Mouse (Mus musculus): ENCODE measurements around the gene A1cf. TPM values are rescaled to one million over a fixed set of nuclear protein-coding genes. Genes with fewer than 3 reads are reported as not detected.

A1cf gene
- not detected in 2 replicates for polyA plus RNA-seq (2014; fragmentation: Nextera tagmentation; extraction: Ambion mirVana)

DNA sequence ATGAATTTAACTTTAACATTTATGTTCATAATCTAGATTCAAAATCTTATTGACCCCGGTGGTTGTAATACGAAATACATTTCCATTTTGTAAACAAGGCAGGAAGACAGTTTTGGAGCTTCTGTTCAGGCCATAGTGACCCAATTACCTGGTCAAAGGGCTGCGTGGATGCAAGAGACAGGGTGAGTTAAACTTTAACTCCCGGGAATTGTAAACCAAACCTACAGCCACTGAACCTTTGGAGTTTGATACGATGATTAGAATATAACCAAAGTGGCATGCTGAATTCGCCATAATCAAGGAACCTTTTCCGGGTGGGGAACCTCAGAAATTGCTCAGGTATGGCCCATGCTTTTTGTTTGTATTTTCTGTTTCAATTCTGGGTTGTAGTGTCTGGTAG is at the start of gene A1cf:
TSS of gene A1cf (plus strand) at position 244 of the 400 bp plus-strand sequence.
- no peak for ATAC-seq (ENCODE audit: insufficient number of reproducible peaks, insufficient read depth, low FRiP score, low read depth)
- no peaks in the 10 kb centered on the region for H3K9me3 ChIP-seq (ENCODE audit: control insufficient read depth, low read length)
- H3K27ac ChIP-seq (replicated peaks in 1 of 2; ENCODE audit: control insufficient read depth in 1 of 2, insufficient read depth in 1 of 2, low read depth in 2 of 2, low read length in 2 of 2), result no peak within 1 kb of the TSS
- WGBS, result 83% methylated on average over 7 of the region's 7 CpGs
- H3K27me3 ChIP-seq (ENCODE audit: control insufficient read depth, insufficient read depth, low read length), result no peaks in the 10 kb centered on the region
- H3K9ac ChIP-seq (ENCODE audit: low read length), result no peak within 1 kb of the TSS
- no peak within 1 kb of the TSS for H3K4me3 ChIP-seq (ENCODE audit: control insufficient read depth in 1 of 2, insufficient read depth in 1 of 2, low read depth in 1 of 2, low read length in 2 of 2)
- no peak within 1 kb of the TSS for H3K4me2 ChIP-seq (ENCODE audit: low read length)
- no peaks in the 10 kb centered on the region for H3K36me3 ChIP-seq (ENCODE audit: control insufficient read depth, insufficient read depth, low read length)
- H3K4me1 ChIP-seq (ENCODE audit: control insufficient read depth in 2 of 2, insufficient read depth in 2 of 2, low read length in 2 of 2), result no peaks in the 10 kb centered on the region

GRCm38 (mm10) chr19:31834250-31834649 is 34.3 kb upstream of the A1cf start:
- Histone ChIP-seq H3K9ac (ENCODE audit: low read length) (no peak overlapping the region), H3K9me3 (ENCODE audit: control insufficient read depth, low read length) (no peaks in the 10 kb centered on the region), H3K4me3 (ENCODE audit: control insufficient read depth in 1 of 2, insufficient read depth in 1 of 2, low read depth in 1 of 2, low read length in 2 of 2) (no peak overlapping the region), H3K4me2 (ENCODE audit: low read length) (no peak overlapping the region), H3K27me3 (ENCODE audit: control insufficient read depth, insufficient read depth, low read length) (no peaks in the 10 kb centered on the region), H3K27ac (replicated peaks in 1 of 2; ENCODE audit: control insufficient read depth in 1 of 2, insufficient read depth in 1 of 2, low read depth in 2 of 2, low read length in 2 of 2) (no peak overlapping the region), H3K36me3 (ENCODE audit: control insufficient read depth, insufficient read depth, low read length) (no peaks in the 10 kb centered on the region), H3K4me1 (ENCODE audit: control insufficient read depth in 2 of 2, insufficient read depth in 2 of 2, low read length in 2 of 2) (no peaks in the 10 kb centered on the region)
- ATAC-seq (ENCODE audit: insufficient number of reproducible peaks, insufficient read depth, low FRiP score, low read depth), result no peak
- 87% methylated on average over 5 of the region's 5 CpGs for WGBS

DNA sequence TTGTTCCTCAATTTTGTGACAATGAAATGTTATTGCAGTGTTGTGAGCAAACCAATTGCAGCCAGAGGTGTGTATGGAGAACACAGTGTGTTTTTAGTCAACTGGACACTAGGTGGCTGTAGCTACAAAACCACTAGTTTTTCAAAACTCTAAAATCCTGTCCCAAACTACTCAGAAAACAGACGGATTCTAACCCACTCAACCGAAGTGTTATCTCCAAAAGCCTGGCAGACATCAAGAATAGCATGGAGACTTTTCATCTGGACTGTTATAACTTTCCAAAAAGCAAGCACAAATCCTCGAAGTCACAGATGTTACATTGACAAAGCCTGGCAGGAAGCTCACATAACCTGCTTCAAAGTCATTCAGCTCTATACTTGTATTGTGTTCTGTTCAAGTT is 6.7 kb upstream of the A1cf start:
- Histone ChIP-seq H3K4me2 (ENCODE audit: low read length) (no peak overlapping the region), H3K36me3 (ENCODE audit: control insufficient read depth, insufficient read depth, low read length) (no peaks in the 10 kb centered on the region), H3K4me3 (ENCODE audit: control insufficient read depth in 1 of 2, insufficient read depth in 1 of 2, low read depth in 1 of 2, low read length in 2 of 2) (no peak overlapping the region), H3K27me3 (ENCODE audit: control insufficient read depth, insufficient read depth, low read length) (no peaks in the 10 kb centered on the region), H3K27ac (replicated peaks in 1 of 2; ENCODE audit: control insufficient read depth in 1 of 2, insufficient read depth in 1 of 2, low read depth in 2 of 2, low read length in 2 of 2) (no peak overlapping the region), H3K9ac (ENCODE audit: low read length) (no peak overlapping the region), H3K9me3 (ENCODE audit: control insufficient read depth, low read length) (no peaks in the 10 kb centered on the region), H3K4me1 (ENCODE audit: control insufficient read depth in 2 of 2, insufficient read depth in 2 of 2, low read length in 2 of 2) (no peaks in the 10 kb centered on the region)
- WGBS, result 51% methylated on average over 3 of the region's 3 CpGs
- no peak for ATAC-seq (ENCODE audit: insufficient number of reproducible peaks, insufficient read depth, low FRiP score, low read depth)

GRCm38 (mm10) chr19:31862512-31863249 is 5.9 kb upstream of the A1cf start:
- Histone ChIP-seq H3K4me1 (ENCODE audit: control insufficient read depth in 2 of 2, insufficient read depth in 2 of 2, low read length in 2 of 2) (no peaks in the 10 kb centered on the region), H3K9ac (ENCODE audit: low read length) (no peak overlapping the region), H3K27me3 (ENCODE audit: control insufficient read depth, insufficient read depth, low read length) (no peaks in the 10 kb centered on the region), H3K9me3 (ENCODE audit: control insufficient read depth, low read length) (no peaks in the 10 kb centered on the region), H3K4me3 (ENCODE audit: control insufficient read depth in 1 of 2, insufficient read depth in 1 of 2, low read depth in 1 of 2, low read length in 2 of 2) (no peak overlapping the region), H3K36me3 (ENCODE audit: control insufficient read depth, insufficient read depth, low read length) (no peaks in the 10 kb centered on the region), H3K27ac (replicated peaks in 1 of 2; ENCODE audit: control insufficient read depth in 1 of 2, insufficient read depth in 1 of 2, low read depth in 2 of 2, low read length in 2 of 2) (no peak overlapping the region), H3K4me2 (ENCODE audit: low read length) (no peak overlapping the region)
- ATAC-seq (ENCODE audit: insufficient number of reproducible peaks, insufficient read depth, low FRiP score, low read depth), result no peak
- 76% methylated on average over 6 of the region's 6 CpGs for WGBS

- H3K27me3 ChIP-seq (ENCODE audit: control insufficient read depth, insufficient read depth, low read length), result no peaks in the 10 kb centered on the region
- no peaks in the 10 kb centered on the region for H3K9me3 ChIP-seq (ENCODE audit: control insufficient read depth, low read length)
- H3K4me3 ChIP-seq (ENCODE audit: control insufficient read depth in 1 of 2, insufficient read depth in 1 of 2, low read depth in 1 of 2, low read length in 2 of 2), result no peak overlapping the region
- no peak for ATAC-seq (ENCODE audit: insufficient number of reproducible peaks, insufficient read depth, low FRiP score, low read depth)
- no peak overlapping the region for H3K9ac ChIP-seq (ENCODE audit: low read length)
- no peaks in the 10 kb centered on the region for H3K36me3 ChIP-seq (ENCODE audit: control insufficient read depth, insufficient read depth, low read length)
- WGBS, result 79% methylated on average over 4 of the region's 4 CpGs
- no peak overlapping the region for H3K4me2 ChIP-seq (ENCODE audit: low read length)
- H3K4me1 ChIP-seq (ENCODE audit: control insufficient read depth in 2 of 2, insufficient read depth in 2 of 2, low read length in 2 of 2), result no peaks in the 10 kb centered on the region
- H3K27ac ChIP-seq (replicated peaks in 1 of 2; ENCODE audit: control insufficient read depth in 1 of 2, insufficient read depth in 1 of 2, low read depth in 2 of 2, low read length in 2 of 2), result no peak overlapping the region
Observed at GRCm38 (mm10) chr19:31865451-31865850, 3.1 kb upstream of the A1cf start.

DNA sequence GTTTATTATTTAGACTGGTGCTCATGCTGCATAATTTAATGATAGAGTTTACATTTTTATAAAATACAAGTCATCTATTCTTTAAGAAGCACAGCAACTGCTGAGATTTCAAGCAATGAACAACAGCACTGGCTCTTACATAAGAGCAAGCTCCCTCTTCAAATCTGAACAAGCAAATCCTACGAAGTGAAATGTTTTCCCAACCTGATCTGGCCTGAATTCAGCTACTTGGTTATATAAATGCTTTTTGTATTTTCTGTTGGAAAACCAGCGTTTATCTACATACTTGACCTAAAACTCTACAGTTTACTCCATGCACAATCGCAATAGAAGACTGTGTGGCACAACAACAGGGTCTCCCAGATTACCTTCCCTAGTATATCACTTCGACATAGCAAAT is 488 bp upstream of the A1cf start:
- ATAC-seq (ENCODE audit: insufficient number of reproducible peaks, insufficient read depth, low FRiP score, low read depth), result no peak
- Histone ChIP-seq H3K9ac (ENCODE audit: low read length) (no peak overlapping the region), H3K27ac (replicated peaks in 1 of 2; ENCODE audit: control insufficient read depth in 1 of 2, insufficient read depth in 1 of 2, low read depth in 2 of 2, low read length in 2 of 2) (no peak overlapping the region), H3K27me3 (ENCODE audit: control insufficient read depth, insufficient read depth, low read length) (no peaks in the 10 kb centered on the region), H3K4me1 (ENCODE audit: control insufficient read depth in 2 of 2, insufficient read depth in 2 of 2, low read length in 2 of 2) (no peaks in the 10 kb centered on the region), H3K36me3 (ENCODE audit: control insufficient read depth, insufficient read depth, low read length) (no peaks in the 10 kb centered on the region), H3K9me3 (ENCODE audit: control insufficient read depth, low read length) (no peaks in the 10 kb centered on the region), H3K4me3 (ENCODE audit: control insufficient read depth in 1 of 2, insufficient read depth in 1 of 2, low read depth in 1 of 2, low read length in 2 of 2) (no peak overlapping the region), H3K4me2 (ENCODE audit: low read length) (no peak overlapping the region)
- WGBS, result 75% methylated on average over 4 of the region's 4 CpGs

GRCm38 (mm10) chr19:31868971-31869370 is 407 bp downstream of the A1cf start:
- Histone ChIP-seq H3K9me3 (ENCODE audit: control insufficient read depth, low read length) (no peaks in the 10 kb centered on the region), H3K4me3 (ENCODE audit: control insufficient read depth in 1 of 2, insufficient read depth in 1 of 2, low read depth in 1 of 2, low read length in 2 of 2) (no peak overlapping the region), H3K27ac (replicated peaks in 1 of 2; ENCODE audit: control insufficient read depth in 1 of 2, insufficient read depth in 1 of 2, low read depth in 2 of 2, low read length in 2 of 2) (no peak overlapping the region), H3K36me3 (ENCODE audit: control insufficient read depth, insufficient read depth, low read length) (no peaks in the 10 kb centered on the region), H3K4me2 (ENCODE audit: low read length) (no peak overlapping the region), H3K9ac (ENCODE audit: low read length) (no peak overlapping the region), H3K27me3 (ENCODE audit: control insufficient read depth, insufficient read depth, low read length) (no peaks in the 10 kb centered on the region), H3K4me1 (ENCODE audit: control insufficient read depth in 2 of 2, insufficient read depth in 2 of 2, low read length in 2 of 2) (no peaks in the 10 kb centered on the region)
- WGBS, result 88% methylated on average over 6 of the region's 6 CpGs
- no peak for ATAC-seq (ENCODE audit: insufficient number of reproducible peaks, insufficient read depth, low FRiP score, low read depth)

DNA sequence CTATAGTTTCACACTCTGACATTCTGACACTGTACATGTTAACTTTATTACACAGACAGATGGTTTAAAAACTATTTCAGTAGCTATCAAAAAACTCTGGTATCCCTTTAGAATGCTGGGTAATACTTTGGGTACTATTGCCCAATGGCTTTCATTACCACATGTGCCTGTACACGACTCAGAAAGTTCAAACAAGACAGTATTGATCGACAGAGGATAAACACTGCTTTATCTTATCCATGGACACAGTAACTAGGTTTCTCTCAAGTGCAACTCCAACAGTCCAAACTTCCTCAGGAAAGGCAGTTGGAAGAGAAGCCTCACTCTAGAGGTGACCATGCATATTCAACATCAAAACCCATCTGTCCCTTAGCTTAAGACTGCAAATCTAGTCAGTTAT is 2.8 kb downstream of the A1cf start:
- H3K27me3 ChIP-seq (ENCODE audit: control insufficient read depth, insufficient read depth, low read length), result no peaks in the 10 kb centered on the region
- H3K4me1 ChIP-seq (ENCODE audit: control insufficient read depth in 2 of 2, insufficient read depth in 2 of 2, low read length in 2 of 2), result no peaks in the 10 kb centered on the region
- 67% methylated on average over 2 of the region's 2 CpGs for WGBS
- H3K9ac ChIP-seq (ENCODE audit: low read length), result no peak overlapping the region
- H3K4me3 ChIP-seq (ENCODE audit: control insufficient read depth in 1 of 2, insufficient read depth in 1 of 2, low read depth in 1 of 2, low read length in 2 of 2), result no peak overlapping the region
- no peaks in the 10 kb centered on the region for H3K36me3 ChIP-seq (ENCODE audit: control insufficient read depth, insufficient read depth, low read length)
- H3K27ac ChIP-seq (replicated peaks in 1 of 2; ENCODE audit: control insufficient read depth in 1 of 2, insufficient read depth in 1 of 2, low read depth in 2 of 2, low read length in 2 of 2), result no peak overlapping the region
- no peaks in the 10 kb centered on the region for H3K9me3 ChIP-seq (ENCODE audit: control insufficient read depth, low read length)
- no peak overlapping the region for H3K4me2 ChIP-seq (ENCODE audit: low read length)
- no peak for ATAC-seq (ENCODE audit: insufficient number of reproducible peaks, insufficient read depth, low FRiP score, low read depth)

All from heart, embryonic 14.5 days (tissue).